ENCODE assay signal across 8 mouse cellular contexts in the genomic region with DNA sequence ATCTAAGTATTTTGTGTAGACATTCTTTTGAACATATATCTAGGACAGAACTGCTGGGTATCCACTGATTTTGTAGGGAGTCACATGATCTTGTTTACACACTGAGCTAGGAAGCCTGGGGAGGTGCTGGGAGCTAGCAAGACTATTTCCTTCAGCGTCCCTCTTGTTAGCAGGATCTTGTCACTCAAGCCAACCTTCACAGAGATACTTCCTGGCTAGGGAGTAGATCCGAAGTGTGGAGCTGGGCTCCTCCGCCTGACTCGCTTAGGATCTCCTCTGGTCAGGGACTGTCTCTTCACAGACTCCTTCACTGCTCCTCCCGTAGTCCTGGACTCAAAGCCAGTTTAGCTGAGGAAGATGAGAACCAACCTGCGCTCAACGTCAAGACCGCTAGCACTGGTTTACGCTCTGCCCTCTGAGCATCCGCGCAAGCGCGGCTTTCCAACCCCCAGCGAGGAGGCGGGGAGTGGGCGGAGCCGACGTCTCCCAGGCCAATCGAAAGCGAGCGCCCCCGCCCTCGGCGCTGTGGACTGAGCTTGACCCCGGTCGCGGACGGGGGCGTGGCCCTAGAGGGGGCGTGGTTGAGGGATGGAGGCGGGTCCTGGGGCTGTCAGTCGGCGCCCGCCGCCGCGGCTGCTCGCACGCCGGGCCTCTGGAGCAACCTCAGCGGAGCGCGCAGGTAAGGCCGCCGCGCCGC. TPM values are rescaled to one million over a fixed set of nuclear protein-coding genes. Genes with fewer than 3 reads are reported as not detected.
DNase-seq lines count a peak whose midpoint lies in the region; ATAC-seq and TF ChIP-seq lines count a peak whose summit lies in the region.

A gene (plus strand): TSS at position 601 of the 697 bp plus-strand sequence.

- no peak within 1 kb of the TSS for H3K27ac ChIP-seq in ES-Bruce4 (ENCODE audit: insufficient read depth, low read length)
- peak within 1 kb of the TSS; percentile 10; the same call in 1 of the 2 replicates for H3K27ac ChIP-seq in forebrain, embryonic 14.5 days (ENCODE audit: low read depth, low read length)
- no peak within 1 kb of the TSS for H3K27ac ChIP-seq in liver, embryonic 15.5 days (replicated peaks)
- H3K27ac ChIP-seq in neural tube, embryonic 11.5 days (ENCODE audit: low read depth, low read length): 0 out of 2 replicates have a peak within 1 kb of the TSS, but pooled peaks have one; percentile 10
- peak within 1 kb of the TSS; percentile 30; the same call in 1 of the 2 replicates for H3K27ac ChIP-seq in stomach, embryonic 16.5 days (ENCODE audit: low read length)

- H3K4me1 ChIP-seq in ES-Bruce4 (ENCODE audit: control insufficient read depth, insufficient read depth, low read length): no peaks in the 10 kb centered on the region
- peaks cover 7% of the 10 kb centered on the region for H3K4me1 ChIP-seq in forebrain, embryonic 14.5 days (ENCODE audit: control insufficient read depth, insufficient read depth, low read length)
- H3K4me1 ChIP-seq in liver, embryonic 15.5 days (replicated peaks): peaks cover 12% of the 10 kb centered on the region
- no peaks in the 10 kb centered on the region for H3K4me1 ChIP-seq in neural tube, embryonic 11.5 days (ENCODE audit: control insufficient read depth, insufficient read depth, low read length)
- H3K4me1 ChIP-seq in stomach, embryonic 16.5 days (ENCODE audit: control insufficient read depth, insufficient read depth, low read length): peaks cover 6% of the 10 kb centered on the region; the same call in 1 of the 2 replicates

- WGBS in forebrain, embryonic 14.5 days: under 1% methylated on average over 39 of the region's 47 CpGs
- under 1% methylated on average over 47 of the region's 47 CpGs for whole genome bisulfite sequencing in liver, embryonic 15.5 days (ENCODE audit: insufficient replicate concordance)
- WGBS in neural tube, embryonic 11.5 days: under 1% methylated on average over 35 of the region's 47 CpGs
- WGBS in stomach, embryonic 16.5 days: under 1% methylated on average over 47 of the region's 47 CpGs

- DNase-seq in cerebellum, adult 11-12 months: peak; percentile 100
- peak; percentile 98 for DNase-seq in forebrain, embryonic 14.5 days (ENCODE audit: low spot score)
- DNase-seq in heart, postnatal 10 days: peak; percentile 100
- DNase-seq in kidney, postnatal 4 days: peak; percentile 100
- DNase-seq in neural tube, embryonic 11.5 days (ENCODE audit: low spot score): peak; percentile 100

- peak within 1 kb of the TSS; percentile 99 for H3K4me2 ChIP-seq in forebrain, embryonic 14.5 days (ENCODE audit: low read length)
- H3K4me2 ChIP-seq in liver, embryonic 15.5 days: peak within 1 kb of the TSS; percentile 83
- H3K4me2 ChIP-seq in neural tube, embryonic 11.5 days (ENCODE audit: low read depth): peak within 1 kb of the TSS; percentile 100
- H3K4me2 ChIP-seq in stomach, embryonic 16.5 days (ENCODE audit: low read depth, low read length): peak within 1 kb of the TSS; percentile 99

- no peak for TF ChIP-seq CTCF in ES-Bruce4 (IDR thresholded peaks at IDR 0.05; ENCODE audit: low read depth, low read length)

- no peaks in the 10 kb centered on the region for H3K9me3 ChIP-seq in ES-Bruce4 (replicated peaks; ENCODE audit: control insufficient read depth, insufficient read depth, low read length, poor library complexity, severe bottlenecking)
- H3K9me3 ChIP-seq in forebrain, embryonic 14.5 days (replicated peaks; ENCODE audit: control insufficient read depth, low read length): no peaks in the 10 kb centered on the region
- H3K9me3 ChIP-seq in liver, embryonic 15.5 days (replicated peaks): no peaks in the 10 kb centered on the region
- H3K9me3 ChIP-seq in neural tube, embryonic 11.5 days (ENCODE audit: control insufficient read depth, low read length): no peaks in the 10 kb centered on the region
- H3K9me3 ChIP-seq in stomach, embryonic 16.5 days (replicated peaks; ENCODE audit: control insufficient read depth, low read length): no peaks in the 10 kb centered on the region

- intact Hi-C loops in heart, postnatal 10 days (cut with DNase I): loop anchor here (5.0 kb wide), 1 partner anchor 79 kb away; no protein-coding TSS in a partner anchor

- TF ChIP-seq POLR2A in ES-Bruce4 (IDR thresholded peaks at IDR 0.05; ENCODE audit: insufficient read depth, low read length): peak; percentile 82

- H3K27me3 ChIP-seq in ES-Bruce4 (ENCODE audit: control insufficient read depth, insufficient read depth, low read length, poor library complexity, severe bottlenecking): no peaks in the 10 kb centered on the region; the same call in 1 of the 2 replicates
- peaks cover 9% of the 10 kb centered on the region for H3K27me3 ChIP-seq in forebrain, embryonic 14.5 days (replicated peaks; ENCODE audit: control insufficient read depth, insufficient read depth, low read length)
- peaks cover 32% of the 10 kb centered on the region for H3K27me3 ChIP-seq in liver, embryonic 15.5 days
- H3K27me3 ChIP-seq in neural tube, embryonic 11.5 days (ENCODE audit: control insufficient read depth, insufficient read depth, low read length): peaks cover 10% of the 10 kb centered on the region
- H3K27me3 ChIP-seq in stomach, embryonic 16.5 days (ENCODE audit: control insufficient read depth, insufficient read depth, low read length): peaks cover 17% of the 10 kb centered on the region

- TF ChIP-seq EP300 in ES-Bruce4 (IDR thresholded peaks at IDR 0.05; ENCODE audit: insufficient read depth, low read depth, low read length): no peak

- peak; percentile 97 for ATAC-seq in forebrain, embryonic 14.5 days
- peak; percentile 93 for ATAC-seq in liver, embryonic 15.5 days (ENCODE audit: insufficient read depth)
- peak; percentile 99 for ATAC-seq in neural tube, embryonic 11.5 days (ENCODE audit: insufficient read depth, low FRiP score, low TSS enrichment)
- peak; percentile 99 for ATAC-seq in stomach, embryonic 16.5 days (ENCODE audit: insufficient read depth, low FRiP score)

- no peaks in the 10 kb centered on the region for H3K36me3 ChIP-seq in ES-Bruce4 (ENCODE audit: control insufficient read depth, insufficient read depth, low read length, poor library complexity, severe bottlenecking)
- no peaks in the 10 kb centered on the region for H3K36me3 ChIP-seq in forebrain, embryonic 14.5 days (ENCODE audit: control insufficient read depth, insufficient read depth, low read length)
- H3K36me3 ChIP-seq in liver, embryonic 15.5 days (replicated peaks): no peaks in the 10 kb centered on the region
- no peaks in the 10 kb centered on the region for H3K36me3 ChIP-seq in neural tube, embryonic 11.5 days (ENCODE audit: control insufficient read depth, insufficient read depth, low read length)
- H3K36me3 ChIP-seq in stomach, embryonic 16.5 days (ENCODE audit: control insufficient read depth, insufficient read depth, low read length): no peaks in the 10 kb centered on the region

- peak within 1 kb of the TSS; percentile 31 for H3K9ac ChIP-seq in ES-Bruce4 (ENCODE audit: low read depth, poor library complexity, severe bottlenecking)
- H3K9ac ChIP-seq in forebrain, embryonic 14.5 days (ENCODE audit: low read length): peak within 1 kb of the TSS; percentile 61
- no peak within 1 kb of the TSS; the same call in 1 of the 2 replicates for H3K9ac ChIP-seq in liver, embryonic 15.5 days
- peak within 1 kb of the TSS; percentile 47 for H3K9ac ChIP-seq in neural tube, embryonic 11.5 days (ENCODE audit: low read length)
- H3K9ac ChIP-seq in stomach, embryonic 16.5 days (ENCODE audit: low read length): peak within 1 kb of the TSS; percentile 81

- H3K4me3 ChIP-seq in ES-Bruce4 (ENCODE audit: low read depth, low read length): peak within 1 kb of the TSS; percentile 69
- peak within 1 kb of the TSS; percentile 68 for H3K4me3 ChIP-seq in forebrain, embryonic 14.5 days (ENCODE audit: low read depth, low read length)
- peak within 1 kb of the TSS; percentile 63 for H3K4me3 ChIP-seq in liver, embryonic 15.5 days (replicated peaks)
- H3K4me3 ChIP-seq in neural tube, embryonic 11.5 days (ENCODE audit: low read depth, low read length): peak within 1 kb of the TSS; percentile 65
- H3K4me3 ChIP-seq in stomach, embryonic 16.5 days (replicated peaks; ENCODE audit: low read length): peak within 1 kb of the TSS; percentile 86

RNA-seq across cellular contexts. Expression of the gene that starts here (rescaled TPM):
- polyA plus RNA-seq in ES-Bruce4 (2011; ENCODE audit: insufficient read depth, insufficient read length, low read depth, missing spikeins): 0.79 and 1.4 TPM in 2 replicates
- 13.8 and 18.8 TPM in 2 replicates for polyA plus RNA-seq in forebrain, embryonic 14.5 days (2014; fragmentation: Nextera tagmentation; extraction: Ambion mirVana)
- total RNA-seq in heart, postnatal 10 days (2021): 1 to 10 TPM; 5.7 to 5.9 TPM
- polyA plus RNA-seq in liver, embryonic 15.5 days (2015; fragmentation: Nextera tagmentation; extraction: Ambion mirVana): 1.9 and 2.2 TPM in 2 replicates
- 4.0 and 5.7 TPM in 2 replicates for polyA plus RNA-seq in neural tube, embryonic 11.5 days (2014; fragmentation: Nextera tagmentation; extraction: Ambion mirVana)
- 8.8 and 9.1 TPM in 2 replicates for polyA plus RNA-seq in stomach, embryonic 16.5 days (2015; fragmentation: Nextera tagmentation; extraction: Ambion mirVana)

Comparison
In these comparisons a context has a peak if more than half of its experiments do, and no peak if none do; other contexts are left out.
1. H3K27ac ChIP-seq: peak in forebrain, embryonic 14.5 days (single experiment), neural tube, embryonic 11.5 days (single experiment) and stomach, embryonic 16.5 days (single experiment); none in ES-Bruce4 (single experiment) and liver, embryonic 15.5 days (single experiment).
2. Peak in every context shown above with its lines, with median percentiles within 50 percentile points of each other: H3K4me3 ChIP-seq, DNase-seq, ATAC-seq and H3K4me2 ChIP-seq.